Mouse (Mus musculus) MEL (cell line): Measurements from ENCODE around the gene Tfec.

ENCODE experiments used
- CHD2 ChIP-seq: IDR thresholded peaks from 2 replicates; pipeline ENCODE4 v1.6.1; 2011; ENCODE audit warnings: low read length, improper control_type of control experiment
- CTCF ChIP-seq, 3 experiments: IDR thresholded peaks in 2 of 3; conservative IDR thresholded peaks in 1 of 3; 2 replicates each; pipeline ENCODE4 v1.5.1; 2011 to 2012; ENCODE audit warnings: low read length in 3 of 3, low read depth in 2 of 3, mild to moderate bottlenecking in 2 of 3, improper control_type of control experiment in 1 of 3, inconsistent platforms in 1 of 3, mixed read lengths in 1 of 3, moderate library complexity in 1 of 3; ENCODE audit not compliant: control insufficient read depth in 1 of 3, insufficient read depth in 1 of 3, poor library complexity in 1 of 3, severe bottlenecking in 1 of 3
- EP300 ChIP-seq, 2 experiments: IDR thresholded peaks; 2 replicates each; pipeline ENCODE4 v1.6.1; 2011; ENCODE audit warnings: improper control_type of control experiment in 2 of 2, low read length in 2 of 2, low read depth in 1 of 2, mild to moderate bottlenecking in 1 of 2
- ETS1 ChIP-seq: IDR thresholded peaks from 2 replicates; pipeline ENCODE4 v1.6.1; 2012; ENCODE audit warnings: low read depth, mild to moderate bottlenecking, inconsistent platforms, low read length, improper control_type of control experiment, moderate library complexity
- GABPA ChIP-seq: IDR thresholded peaks from 2 replicates; pipeline ENCODE4 v1.6.1; 2012; ENCODE audit warnings: low read depth, mild to moderate bottlenecking, inconsistent platforms, low read length, improper control_type of control experiment, moderate library complexity
- MAFK ChIP-seq: IDR thresholded peaks from 2 replicates; pipeline ENCODE4 v1.6.1; 2011; ENCODE audit warnings: low read depth, mild to moderate bottlenecking, low read length, improper control_type of control experiment, borderline replicate concordance
- MAX ChIP-seq: IDR thresholded peaks from 2 replicates; pipeline ENCODE4 v1.6.1; 2011; ENCODE audit warnings: low read length, improper control_type of control experiment
- MYC ChIP-seq: IDR thresholded peaks from 2 replicates; pipeline ENCODE4 v1.6.1; 2011; ENCODE audit warnings: low read depth, mild to moderate bottlenecking, low read length, improper control_type of control experiment, moderate library complexity
- POLR2A ChIP-seq, 2 experiments: IDR thresholded peaks; 2 replicates each; pipeline ENCODE4 v1.6.1; 2011 to 2012; ENCODE audit warnings: low read length in 2 of 2, mild to moderate bottlenecking in 2 of 2, control low read depth in 1 of 2, improper control_type of control experiment in 1 of 2, low read depth in 1 of 2, moderate library complexity in 1 of 2; ENCODE audit not compliant: control insufficient read depth in 1 of 2, insufficient read depth in 1 of 2, poor library complexity in 1 of 2
- RAD21 ChIP-seq: IDR thresholded peaks from 2 replicates; pipeline ENCODE4 v1.6.1; 2011; ENCODE audit warnings: mild to moderate bottlenecking, low read depth, low read length, improper control_type of control experiment
- ZC3H11A ChIP-seq: IDR thresholded peaks from 2 replicates; pipeline ENCODE4 v1.6.1; 2012; ENCODE audit warnings: low read depth, mild to moderate bottlenecking, inconsistent platforms, low read length, improper control_type of control experiment

GRCm38 (mm10) chr6:16797669-16798068 is 100.6 kb downstream of the Tfec start:
- TF ChIP-seq EP300 (IDR thresholded peaks at IDR 0.05; ENCODE audit: low read depth in 1 of 2, low read length in 2 of 2), result no peak
- TF ChIP-seq CTCF (IDR thresholded peaks at IDR 0.05 in 2 of 3, conservative IDR thresholded peaks at IDR 0.05 in 1 of 3; ENCODE audit: control insufficient read depth in 1 of 3, insufficient read depth in 1 of 3, low read depth in 2 of 3, low read length in 3 of 3, poor library complexity in 1 of 3, severe bottlenecking in 1 of 3), result no peak
- no peak for TF ChIP-seq CHD2
- no peak for TF ChIP-seq POLR2A (IDR thresholded peaks at IDR 0.05; ENCODE audit: control insufficient read depth in 1 of 2, insufficient read depth in 1 of 2, low read depth in 1 of 2, low read length in 2 of 2, poor library complexity in 1 of 2)
- TF ChIP-seq ZC3H11A, result no peak
- TF ChIP-seq ETS1, result no peak
- TF ChIP-seq MAX, result no peak
- no peak for TF ChIP-seq RAD21
- TF ChIP-seq MYC, result no peak
- TF ChIP-seq MAFK, result no peak
- TF ChIP-seq GABPA, result no peak
